Mouse (Mus musculus) lung, embryonic 16.5 days (tissue): ENCODE data around the gene Atp8a1. TPM values are rescaled to one million over a fixed set of nuclear protein-coding genes. Genes with fewer than 3 reads are reported as not detected.
A peak's percentile ranks its signal among the peaks of the same experiment; 100 is the strongest.

ENCODE experiments used
- ATAC-seq: fragments of 200-750 bp; cut with Nextera tagmentation; 2 replicates; pipeline ENCODE4 v1.8.0; 2017; ENCODE audit warnings: low read depth, mild to moderate bottlenecking, moderate library complexity
- H3K27ac ChIP-seq: fragments of 300-500 bp; sonication (generic); 2 replicates; pipeline ENCODE4 v1.5.1; 2014; ENCODE audit warnings: mild to moderate bottlenecking, control low read depth, low read length
- H3K27me3 ChIP-seq: fragments of 300-500 bp; sonication (generic); 2 replicates; pipeline ENCODE4 v1.6.1; 2014; ENCODE audit warnings: low read depth, low read length, mixed read lengths; ENCODE audit not compliant: control insufficient read depth, insufficient read depth
- H3K36me3 ChIP-seq: fragments of 300-500 bp; sonication (generic); 2 replicates; pipeline ENCODE4 v1.6.1; 2014; ENCODE audit warnings: low read length; ENCODE audit not compliant: control insufficient read depth, insufficient read depth
- H3K4me1 ChIP-seq: fragments of 300-500 bp; sonication (generic); replicated peaks from 2 replicates; pipeline ENCODE4 v1.6.1; 2014; ENCODE audit warnings: low read length, mixed read lengths; ENCODE audit not compliant: control insufficient read depth, insufficient read depth
- H3K4me2 ChIP-seq: fragments of 300-500 bp; sonication (generic); 2 replicates; pipeline ENCODE4 v1.6.1; 2014; ENCODE audit warnings: low read depth, low read length, control low read depth
- H3K4me3 ChIP-seq: fragments of 300-500 bp; sonication (generic); 2 replicates; pipeline ENCODE4 v1.5.1; 2014; ENCODE audit warnings: mild to moderate bottlenecking, low read length, control low read depth
- H3K9ac ChIP-seq: fragments of 300-500 bp; sonication (generic); 2 replicates; pipeline ENCODE4 v1.6.1; 2014; ENCODE audit warnings: low read length, control low read depth
- H3K9me3 ChIP-seq: fragments of 300-500 bp; sonication (generic); 2 replicates; pipeline ENCODE4 v1.6.1; 2016; ENCODE audit warnings: low read length; ENCODE audit not compliant: control insufficient read depth
- WGBS: fragments of 180-500 bp; shearing (Covaris S2); extraction: QIAGEN DNeasy Blood & Tissue Kit; methylation state at CpG from one replicate; pipeline ENCODE4 v1.1.7; 2014; 5-methylcytosine and 5-hydroxymethylcytosine counted together
- polyA plus RNA-seq: library from polyadenylated mRNA; unstranded; fragments of >200 nt; fragmentation: Nextera tagmentation; extraction: Ambion mirVana; gene quantifications from 2 replicates; pipeline ENCODE4 v1.2.1, GENCODE M21; 2015

Atp8a1 gene
- polyA plus RNA-seq, 1 experiment from 2014 or later, result 57.3 TPM

DNA sequence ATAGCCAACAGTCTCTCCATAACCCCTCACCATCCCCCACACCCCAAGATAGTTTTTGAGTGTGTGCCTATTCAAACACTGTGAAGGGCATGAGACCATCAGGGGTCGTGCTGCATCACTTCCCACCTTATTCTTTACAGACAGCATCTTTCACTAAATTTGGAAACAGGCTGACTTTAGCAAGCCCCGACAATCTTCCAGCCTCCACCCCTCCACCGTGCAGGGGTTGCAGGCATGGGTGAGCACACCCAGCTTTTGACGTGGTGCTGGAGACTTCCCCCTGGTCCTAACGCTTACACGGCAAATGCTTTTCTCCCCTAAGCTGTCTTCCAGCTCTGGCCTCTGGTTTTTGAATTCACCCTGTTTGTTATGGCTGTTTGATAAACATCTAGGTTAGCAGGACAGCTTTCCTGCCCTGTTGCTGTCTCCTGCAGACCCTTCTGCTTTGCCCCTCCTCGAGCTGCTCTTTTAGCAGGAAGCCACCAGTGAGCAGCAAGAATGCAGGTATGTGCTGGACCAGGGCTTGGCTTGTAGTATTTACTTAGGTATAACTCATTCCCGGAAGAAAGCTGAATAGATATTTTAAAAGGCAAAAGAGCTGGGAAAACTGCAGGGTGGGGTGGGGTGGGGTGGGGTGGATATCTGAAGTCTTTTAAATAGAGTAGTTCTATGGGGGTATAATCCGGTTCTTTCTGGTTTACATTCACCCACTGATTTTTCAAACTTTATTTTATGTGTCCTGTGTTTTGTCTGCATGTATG, 218.9 kb downstream of the Atp8a1 start:
- peaks cover 12% of the 10 kb centered on the region; the same call in 1 of the 2 replicates for H3K4me1 ChIP-seq
- H3K27me3 ChIP-seq, result no peaks in the 10 kb centered on the region
- H3K9me3 ChIP-seq, result no peaks in the 10 kb centered on the region
- no peak overlapping the region for H3K4me2 ChIP-seq
- WGBS, result 47% methylated on average over 9 of the region's 9 CpGs
- no peak overlapping the region for H3K9ac ChIP-seq
- H3K36me3 ChIP-seq, result no peaks in the 10 kb centered on the region; the same call in 1 of the 2 replicates
- H3K27ac ChIP-seq, result peak overlapping the region; percentile 40; the same call in 1 of the 2 replicates
- ATAC-seq, result peak; percentile 57
- H3K4me3 ChIP-seq, result no peak overlapping the region

DNA sequence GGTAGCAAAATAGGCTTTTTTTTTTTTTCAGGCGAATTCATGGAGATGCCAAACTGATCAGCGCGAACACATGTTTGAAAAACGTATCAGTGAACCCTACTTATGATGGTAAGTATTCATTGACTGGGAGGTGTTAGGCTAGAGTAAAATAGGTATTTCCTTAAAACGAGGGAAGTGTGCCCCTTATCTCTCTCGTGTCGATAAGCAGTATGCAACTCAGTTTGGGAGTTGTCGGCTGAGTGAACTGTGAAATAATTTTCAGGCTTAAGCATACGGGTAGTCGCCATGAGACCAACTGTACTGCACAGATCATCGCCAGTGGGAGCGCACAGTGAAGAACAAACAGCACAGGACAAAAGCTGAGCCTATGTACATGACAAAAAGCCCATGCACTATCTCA, 226.0 kb downstream of the Atp8a1 start:
- ATAC-seq, result no peak
- H3K9ac ChIP-seq, result no peak overlapping the region
- no peaks in the 10 kb centered on the region for H3K27me3 ChIP-seq
- no peak overlapping the region for H3K4me3 ChIP-seq
- no peak overlapping the region for H3K27ac ChIP-seq
- no peak overlapping the region for H3K4me2 ChIP-seq
- H3K9me3 ChIP-seq, result no peaks in the 10 kb centered on the region
- 75% methylated on average over 12 of the region's 12 CpGs for WGBS
- H3K4me1 ChIP-seq, result no peaks in the 10 kb centered on the region
- H3K36me3 ChIP-seq, result peaks cover 4% of the 10 kb centered on the region

DNA sequence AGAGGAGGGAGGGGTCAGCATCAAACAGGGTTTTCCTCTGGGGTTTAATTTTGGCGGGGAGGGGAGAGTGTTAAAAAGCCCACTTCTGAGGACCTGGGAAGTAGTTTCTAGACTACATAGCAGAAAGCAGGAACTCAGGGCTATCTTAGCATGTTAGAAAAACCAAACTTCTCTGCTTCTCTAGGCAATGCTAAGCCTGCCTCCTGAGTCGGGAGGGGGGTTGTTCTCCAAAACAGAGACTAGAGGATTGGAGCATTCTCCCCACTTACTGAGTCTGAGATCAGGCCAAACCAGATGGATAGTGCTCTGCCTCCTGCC, 237.8 kb downstream of the Atp8a1 start:
- 29% methylated on average over 2 of the region's 2 CpGs for WGBS
- Histone ChIP-seq H3K9ac (no peak overlapping the region), H3K4me3 (no peak overlapping the region), H3K4me1 (peaks cover 16% of the 10 kb centered on the region), H3K27me3 (peaks cover 49% of the 10 kb centered on the region), H3K27ac (no peak overlapping the region), H3K9me3 (no peaks in the 10 kb centered on the region), H3K4me2 (no peak overlapping the region; the same call in 1 of the 2 replicates), H3K36me3 (no peaks in the 10 kb centered on the region)
- no peak for ATAC-seq

DNA sequence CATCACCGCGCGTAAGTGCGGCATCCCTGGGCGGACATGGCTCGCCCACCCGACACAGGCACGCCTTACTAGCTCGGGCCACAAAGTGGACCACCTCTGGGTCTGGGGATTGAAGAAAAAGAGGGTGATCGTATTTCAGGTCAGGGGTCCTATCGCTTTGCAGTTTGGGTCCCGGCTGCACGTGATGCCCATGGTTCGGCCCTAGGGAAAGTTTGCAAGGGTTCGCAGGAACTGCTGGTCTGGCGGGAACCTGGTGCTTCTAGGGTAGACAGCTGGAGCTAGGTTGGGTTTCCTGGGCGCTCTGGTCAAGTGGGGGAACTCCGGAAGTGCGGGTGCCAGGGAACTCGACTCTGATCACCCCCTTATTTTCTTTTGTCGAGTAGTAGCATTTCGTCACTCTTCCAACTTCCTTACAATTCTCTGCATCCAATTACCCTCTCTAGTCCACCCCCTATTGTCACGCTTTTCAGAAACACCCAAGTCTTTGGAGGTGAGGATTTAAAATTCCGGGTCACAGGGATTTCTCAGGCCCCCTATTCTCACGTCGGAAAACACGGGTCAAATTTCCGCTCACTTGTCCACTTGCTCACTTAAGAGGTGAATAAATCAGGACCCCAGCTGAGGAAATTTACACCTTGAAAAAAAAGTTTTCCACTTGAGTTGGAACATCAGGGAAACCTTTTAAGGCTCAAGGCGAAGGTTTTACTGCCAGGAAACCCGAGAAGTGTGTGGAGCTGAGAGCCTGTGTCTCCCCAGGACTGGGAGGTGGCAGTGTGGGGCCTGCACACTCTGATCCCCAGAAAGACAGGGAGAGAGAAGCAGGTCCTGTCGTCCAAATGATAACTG, 238.3 kb downstream of the Atp8a1 start:
- Histone ChIP-seq H3K9ac (peak overlapping the region; percentile 55), H3K9me3 (no peaks in the 10 kb centered on the region), H3K27me3 (peaks cover 49% of the 10 kb centered on the region), H3K4me3 (peak overlapping the region; percentile 62), H3K36me3 (no peaks in the 10 kb centered on the region), H3K4me2 (peak overlapping the region; percentile 98), H3K4me1 (peaks cover 16% of the 10 kb centered on the region), H3K27ac (no peak overlapping the region)
- WGBS, result 8% methylated on average over 31 of the region's 31 CpGs
- no peak for ATAC-seq

DNA sequence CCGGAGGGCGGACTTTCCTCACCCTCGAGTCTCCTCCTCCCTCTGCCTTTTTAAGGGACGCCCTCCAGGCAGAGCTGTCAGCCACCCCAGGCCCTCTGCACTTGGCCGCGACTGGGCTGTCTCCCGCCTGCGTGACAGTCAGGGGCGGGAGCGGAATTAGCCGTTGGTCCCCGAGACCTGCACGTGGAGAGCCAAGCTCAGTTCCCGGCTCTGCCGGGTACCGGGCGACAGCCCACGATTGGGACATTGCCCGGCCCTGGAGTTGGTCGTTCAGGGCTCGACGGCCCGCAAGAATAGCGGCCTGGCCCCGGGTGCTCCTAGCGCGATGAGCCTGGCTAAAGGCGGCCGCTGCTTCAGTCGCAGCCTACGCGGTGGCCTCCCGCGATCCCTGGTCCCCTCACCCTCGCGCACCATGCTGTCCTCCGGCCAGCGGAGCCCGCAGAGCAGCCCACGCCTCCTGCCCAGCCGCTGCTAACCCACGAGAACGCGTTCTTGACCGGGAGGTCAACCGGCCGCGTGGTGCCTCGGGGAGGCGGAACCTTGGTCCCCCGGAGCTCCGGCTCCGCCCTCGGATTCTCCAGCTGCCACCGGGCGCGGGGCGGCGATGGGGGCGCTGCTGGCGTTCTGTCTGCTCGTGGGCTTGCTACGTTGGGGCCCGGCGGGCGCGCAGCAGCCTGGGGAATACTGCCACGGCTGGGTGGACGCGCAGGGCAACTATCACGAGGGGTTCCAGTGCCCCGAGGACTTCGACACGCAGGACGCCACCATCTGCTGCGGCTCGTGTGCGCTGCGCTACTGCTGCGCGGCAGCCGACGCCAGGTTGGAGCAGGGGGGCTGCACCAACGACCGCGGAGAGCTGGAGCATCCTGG, 239.2 kb downstream of the Atp8a1 start, which contains the start of gene Shisa3:
Gene Shisa3, plus strand, starts transcription at position 79 of the 870 bp plus-strand sequence.
- H3K27ac ChIP-seq, result no peak within 1 kb of the TSS
- H3K4me3 ChIP-seq, result peak within 1 kb of the TSS; percentile 62
- peaks cover 49% of the 10 kb centered on the region for H3K27me3 ChIP-seq
- whole genome bisulfite sequencing, result under 1% methylated on average over 79 of the region's 86 CpGs
- H3K4me2 ChIP-seq, result peak within 1 kb of the TSS; percentile 98
- no peaks in the 10 kb centered on the region for H3K9me3 ChIP-seq
- no peaks in the 10 kb centered on the region for H3K36me3 ChIP-seq
- H3K9ac ChIP-seq, result peak within 1 kb of the TSS; percentile 55
- peak; percentile 77 for ATAC-seq
- H3K4me1 ChIP-seq, result peaks cover 16% of the 10 kb centered on the region

DNA sequence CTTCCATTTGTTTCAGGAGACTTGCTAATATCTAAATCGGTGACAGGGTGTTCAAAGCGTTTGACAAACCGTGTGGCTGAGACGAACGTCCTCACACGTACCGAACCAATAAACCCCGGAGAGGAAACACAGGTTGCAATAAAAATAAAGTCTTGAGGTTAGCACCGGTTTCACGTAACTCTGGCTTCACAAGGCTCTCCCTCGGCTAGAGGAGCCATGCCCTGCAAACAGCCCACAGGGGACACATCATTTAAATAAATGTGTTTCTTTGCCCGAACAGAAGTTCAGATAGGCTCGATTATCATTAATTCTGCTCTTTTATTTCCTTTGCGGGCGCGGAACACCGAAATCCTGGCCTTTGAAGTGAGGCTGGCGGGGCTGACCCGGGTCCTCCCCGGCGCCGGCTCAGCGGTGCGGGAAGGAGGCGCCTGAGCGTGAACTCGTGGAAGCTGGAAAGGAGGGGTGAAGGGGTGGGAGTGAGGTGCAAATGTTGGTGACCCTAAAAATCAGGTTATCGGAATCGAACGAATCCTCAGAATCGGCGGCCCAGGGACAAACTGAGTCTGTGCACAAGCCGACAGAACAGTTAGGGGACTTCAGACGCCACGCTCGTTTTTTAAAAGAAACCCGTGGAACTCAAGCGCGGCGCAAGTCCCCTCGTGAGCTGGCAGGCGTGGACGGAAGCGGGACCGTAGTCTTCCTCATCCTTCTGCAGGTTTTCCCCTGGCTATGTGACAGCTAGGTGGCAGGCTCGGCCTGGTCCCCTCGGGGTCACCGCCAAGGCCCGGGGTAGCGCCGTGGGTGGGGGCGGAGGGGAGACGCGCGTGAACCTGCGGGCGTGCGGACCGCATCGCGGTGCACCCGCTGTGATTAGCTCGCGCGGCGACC, 240.1 kb downstream of the Atp8a1 start:
- ATAC-seq, result no peak

DNA sequence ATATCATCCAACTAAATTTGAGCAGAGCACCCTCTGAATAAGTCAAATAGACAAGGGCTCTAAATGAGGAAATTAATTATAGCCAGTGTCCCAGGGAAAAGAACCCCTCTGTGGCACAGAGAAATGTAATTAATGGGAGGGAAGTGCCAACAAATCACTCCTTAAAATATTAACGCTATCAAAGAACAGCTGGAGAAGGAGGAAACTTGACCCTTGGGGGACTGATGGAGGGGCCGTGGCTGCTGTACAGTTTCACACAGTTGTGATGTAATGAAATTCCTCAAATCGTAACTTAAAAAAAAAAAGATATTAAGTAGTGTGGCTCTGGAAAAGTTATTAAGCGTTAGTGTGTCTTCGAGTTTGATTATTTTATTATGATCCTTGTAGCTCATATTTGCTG, 241.3 kb downstream of the Atp8a1 start:
- no peak overlapping the region for H3K27ac ChIP-seq
- H3K9me3 ChIP-seq, result no peaks in the 10 kb centered on the region
- H3K9ac ChIP-seq, result no peak overlapping the region
- H3K27me3 ChIP-seq, result peaks cover 46% of the 10 kb centered on the region
- WGBS, result 30% methylated on average over 5 of the region's 5 CpGs
- no peak overlapping the region for H3K4me3 ChIP-seq
- no peak for ATAC-seq
- H3K36me3 ChIP-seq, result no peaks in the 10 kb centered on the region
- H3K4me2 ChIP-seq, result no peak overlapping the region
- H3K4me1 ChIP-seq, result peaks cover 16% of the 10 kb centered on the region

More for the DNA sequence above, 240.1 kb downstream of the Atp8a1 start:
- 1% methylated on average over 66 of the region's 66 CpGs for WGBS
- Histone ChIP-seq H3K9me3 (no peaks in the 10 kb centered on the region), H3K36me3 (no peaks in the 10 kb centered on the region), H3K4me1 (peaks cover 16% of the 10 kb centered on the region), H3K9ac (peak overlapping the region; percentile 55), H3K4me2 (peak overlapping the region; percentile 98), H3K27ac (no peak overlapping the region), H3K4me3 (peak overlapping the region; percentile 62), H3K27me3 (peaks cover 49% of the 10 kb centered on the region)

DNA sequence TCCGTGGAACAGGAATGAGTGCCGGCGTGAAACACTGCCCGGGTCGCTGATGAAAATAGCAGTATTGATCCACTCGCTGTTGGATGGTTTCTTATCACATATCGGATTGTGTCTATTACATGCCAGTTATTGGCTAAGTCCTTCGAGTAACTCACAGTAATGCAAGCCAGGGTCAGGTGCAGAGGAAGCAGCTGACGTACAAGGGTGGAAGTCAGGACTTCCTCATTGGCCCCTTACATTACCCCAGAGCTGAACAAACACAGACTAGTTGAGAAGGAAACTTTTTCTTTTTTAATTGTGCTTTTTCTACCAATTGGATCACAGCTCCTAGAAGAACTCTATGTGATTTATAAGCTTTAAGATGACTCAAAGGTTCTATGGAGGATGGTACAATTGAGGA, 247.3 kb downstream of the Atp8a1 start:
- no peak overlapping the region for H3K27ac ChIP-seq
- H3K36me3 ChIP-seq, result no peaks in the 10 kb centered on the region
- no peak overlapping the region for H3K4me3 ChIP-seq
- no peak for ATAC-seq
- no peak overlapping the region for H3K4me2 ChIP-seq
- no peak overlapping the region for H3K9ac ChIP-seq
- 77% methylated on average over 9 of the region's 9 CpGs for WGBS
- peaks cover under 1% of the 10 kb centered on the region for H3K27me3 ChIP-seq
- no peaks in the 10 kb centered on the region for H3K4me1 ChIP-seq
- no peaks in the 10 kb centered on the region for H3K9me3 ChIP-seq
